Mouse (Mus musculus): ENCODE measurements around the gene Exoc6. TPM values are rescaled to one million over a fixed set of nuclear protein-coding genes. Genes with fewer than 3 reads are reported as not detected.

The Exoc6 gene
- 56.6 TPM for polyA plus RNA-seq (2014; fragmentation: Illumina TruSeq; extraction: RNeasy Lipid Tissue Mini Kit (QIAGEN cat#74804); ENCODE audit: low replicate concordance)

GRCm38 (mm10) chr19:37550101-37551039 lies at the start of gene Exoc6:
Gene Exoc6 (plus strand): TSS chr19:37550418.

GRCm38 (mm10) chr19:37685281-37685680 lies 135.1 kb downstream of the Exoc6 start, which contains the start of gene Cyp26c1:
Gene Cyp26c1 (plus strand): TSS chr19:37685581.

GRCm38 (mm10) chr19:37697651-37698272 lies 147.5 kb downstream of the Exoc6 start, which contains the start of gene Cyp26a1:
Gene Cyp26a1 (plus strand): TSS chr19:37697798.

Other genes with a start within 250 kb of the Exoc6 start
- gene Ide, start 212.6 kb upstream of the Exoc6 start, polyA plus RNA-seq (2014; fragmentation: Illumina TruSeq; extraction: RNeasy Lipid Tissue Mini Kit (QIAGEN cat#74804); ENCODE audit: low replicate concordance) = 52.2 TPM
- 37.9 TPM for gene Kif11, start 174.0 kb upstream of the Exoc6 start, polyA plus RNA-seq (2014; fragmentation: Illumina TruSeq; extraction: RNeasy Lipid Tissue Mini Kit (QIAGEN cat#74804); ENCODE audit: low replicate concordance)
- 7.2 TPM for gene Hhex, start 115.6 kb upstream of the Exoc6 start, polyA plus RNA-seq (2014; fragmentation: Illumina TruSeq; extraction: RNeasy Lipid Tissue Mini Kit (QIAGEN cat#74804); ENCODE audit: low replicate concordance)
- gene Cyp26c1, start 135.2 kb downstream of the Exoc6 start, polyA plus RNA-seq (2014; fragmentation: Illumina TruSeq; extraction: RNeasy Lipid Tissue Mini Kit (QIAGEN cat#74804); ENCODE audit: low replicate concordance) = not detected
- not detected for gene Cyp26a1, start 147.4 kb downstream of the Exoc6 start, polyA plus RNA-seq (2014; fragmentation: Illumina TruSeq; extraction: RNeasy Lipid Tissue Mini Kit (QIAGEN cat#74804); ENCODE audit: low replicate concordance)